Mouse (Mus musculus) bone marrow macrophage, adult 2 months (primary cell): ENCODE results near the gene 9430097D07Rik.

Experiments used
- CTCF ChIP-seq: IDR thresholded peaks from 2 replicates; pipeline ENCODE4 v1.5.1; 2012; ENCODE audit warnings: low read depth, mild to moderate bottlenecking, low read length, moderate library complexity
- POLR2A ChIP-seq: IDR thresholded peaks from 2 replicates; pipeline ENCODE4 v1.6.1; 2012; ENCODE audit warnings: mild to moderate bottlenecking, low read depth, low read length, borderline replicate concordance

DNA sequence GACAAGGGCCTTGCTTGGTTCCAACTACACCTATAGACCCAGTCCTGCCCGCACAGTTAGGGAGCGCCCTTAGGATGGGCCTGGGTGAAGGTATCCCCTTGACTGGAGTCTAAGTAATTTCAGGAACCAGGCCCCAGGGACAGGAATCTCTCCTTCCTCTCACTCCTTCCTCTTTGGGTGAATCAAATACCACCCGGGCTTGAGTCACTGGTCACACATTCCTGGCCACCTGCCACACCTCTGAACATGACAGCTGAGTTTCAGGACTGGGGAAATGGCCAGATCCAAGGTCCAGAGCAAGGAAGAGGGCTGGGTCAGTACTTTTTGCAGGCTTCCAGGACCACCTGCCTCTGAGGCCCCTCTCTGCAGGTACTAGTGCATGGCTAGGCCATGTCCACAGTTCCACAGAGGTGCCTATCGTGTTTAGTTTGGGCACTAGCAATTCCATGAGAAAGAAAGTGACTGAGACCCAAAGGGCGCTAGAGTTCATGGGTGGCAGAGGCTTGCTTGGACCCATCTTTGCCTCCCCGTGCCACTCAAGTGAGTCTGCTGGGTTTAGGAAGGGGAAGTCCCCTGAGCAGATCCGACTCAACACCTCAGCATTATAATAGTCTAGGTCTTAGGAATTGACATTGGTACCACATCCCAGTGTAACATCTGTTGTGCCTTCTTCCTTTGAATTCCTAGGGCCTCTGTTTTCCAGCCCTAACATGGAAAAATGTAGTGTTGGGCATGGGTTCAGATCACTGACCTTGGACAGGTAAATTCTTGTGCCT is 27.3 kb downstream of the 9430097D07Rik start:
- TF ChIP-seq CTCF = no peak
- TF ChIP-seq POLR2A = no peak
